Mouse (Mus musculus) heart, postnatal 10 days (tissue): ENCODE measurements around the gene Rbfox3. TPM values are rescaled to one million over a fixed set of nuclear protein-coding genes. Genes with fewer than 3 reads are reported as not detected.

Experiments
- DNase-seq, 2 experiments: peaks; one replicate each; pipeline ENCODE4 v3.0.0; 2021
- intact Hi-C: fragments of 180-260 bp; cut with DNase I; formaldehyde crosslinking; loops from one replicate; pipeline ENCODE4 v1.15.1; 2025
- total RNA-seq, 2 experiments: library from RNA; stranded (reverse); gene quantifications; 2 replicates each; pipeline ENCODE4 v1.2.3; 2021

The Rbfox3 gene
- total RNA-seq, 2 experiments from 2014 or later = 0.36 TPM; not detected in 1

DNA sequence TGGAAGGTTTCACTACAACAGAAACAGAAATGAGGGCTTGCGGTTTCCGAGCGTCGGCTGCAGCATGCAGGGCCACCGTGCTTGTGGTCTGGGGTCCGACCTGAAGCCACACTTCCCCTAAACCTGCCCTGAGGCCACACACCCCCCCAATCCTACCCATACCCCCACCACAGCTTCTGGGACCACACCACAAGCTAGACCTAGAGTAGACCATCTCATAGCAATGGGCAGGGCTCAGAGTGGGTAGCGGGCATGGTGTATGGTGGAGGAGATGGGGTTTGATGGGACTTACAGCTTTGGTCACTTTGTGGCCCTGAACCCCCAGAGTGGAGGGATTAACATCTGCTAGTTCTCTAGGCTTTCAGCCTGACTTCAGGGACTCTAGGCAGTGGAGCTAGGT, 420.2 kb downstream of the Rbfox3 start:
- intact Hi-C loops = loop anchor here (1.0 kb wide), 2 partner anchors 45 to 68 kb away; no protein-coding TSS in a partner anchor
- DNase-seq = no peak

GRCm38 (mm10) chr11:118490566-118491218, 420.7 kb downstream of the Rbfox3 start:
- peak; percentile 86 to 93 for DNase-seq
- intact Hi-C loops = loop anchor here (1.0 kb wide), 2 partner anchors 44 to 67 kb away; no protein-coding TSS in a partner anchor

- intact Hi-C loops = no loop called here
Measured at GRCm38 (mm10) chr11:118488907-118489270, 422.5 kb downstream of the Rbfox3 start.

GRCm38 (mm10) chr11:118488191-118488906, 423.0 kb downstream of the Rbfox3 start:
- DNase-seq = peak in 1 of 2 experiments; percentile 36
- intact Hi-C loops = no loop called here

More at GRCm38 (mm10) chr11:118488907-118489270, 422.5 kb downstream of the Rbfox3 start:
- DNase-seq = no peak

GRCm38 (mm10) chr11:118486881-118487772, 424.3 kb downstream of the Rbfox3 start:
- intact Hi-C loops = no loop called here
- DNase-seq = no peak

DNA sequence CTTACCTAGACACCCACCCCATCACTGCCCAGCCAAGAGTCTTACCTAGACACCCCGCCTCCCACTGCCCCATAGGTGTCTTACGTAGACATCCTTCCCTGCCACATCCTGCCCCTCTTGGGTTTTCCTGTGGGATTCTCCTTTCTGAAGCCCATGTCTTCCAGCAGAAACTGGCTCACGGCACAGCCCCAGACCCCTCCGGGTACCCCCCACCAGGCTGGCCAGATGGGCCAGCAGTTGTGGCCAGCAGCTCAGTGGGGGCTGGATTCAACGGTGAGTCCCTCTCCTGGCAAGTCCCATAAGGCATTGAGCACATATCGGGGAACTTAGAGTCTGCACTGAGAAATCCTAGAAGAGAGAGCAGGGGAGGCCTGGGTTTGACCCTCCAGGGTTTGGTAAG, 425.1 kb downstream of the Rbfox3 start:
- no peak for DNase-seq
- intact Hi-C loops = no loop called here

- DNase-seq = no peak
- intact Hi-C loops = no loop called here
Measured at GRCm38 (mm10) chr11:118485780-118486179, 425.6 kb downstream of the Rbfox3 start.

DNA sequence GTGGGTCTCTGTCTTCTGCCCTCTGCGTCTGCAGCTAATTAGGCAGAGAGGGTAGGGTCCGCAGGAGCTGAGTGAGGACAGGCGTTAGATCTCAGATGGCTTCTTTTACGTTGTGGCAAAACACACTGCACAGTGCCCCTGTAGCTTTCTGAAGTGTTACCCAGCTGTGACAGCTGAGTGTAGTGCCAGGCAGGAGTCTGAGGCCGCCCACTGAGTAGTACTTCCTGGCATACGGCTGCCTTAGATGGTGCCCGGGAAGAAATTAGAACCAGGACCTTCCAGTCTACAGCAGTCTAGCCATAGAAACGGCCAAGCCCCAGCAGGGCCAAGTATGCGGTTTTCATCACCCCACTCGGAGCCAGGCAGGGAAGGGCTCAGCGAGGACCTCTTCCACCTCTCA, 426.1 kb downstream of the Rbfox3 start:
- intact Hi-C loops = no loop called here
- DNase-seq = no peak

DNA sequence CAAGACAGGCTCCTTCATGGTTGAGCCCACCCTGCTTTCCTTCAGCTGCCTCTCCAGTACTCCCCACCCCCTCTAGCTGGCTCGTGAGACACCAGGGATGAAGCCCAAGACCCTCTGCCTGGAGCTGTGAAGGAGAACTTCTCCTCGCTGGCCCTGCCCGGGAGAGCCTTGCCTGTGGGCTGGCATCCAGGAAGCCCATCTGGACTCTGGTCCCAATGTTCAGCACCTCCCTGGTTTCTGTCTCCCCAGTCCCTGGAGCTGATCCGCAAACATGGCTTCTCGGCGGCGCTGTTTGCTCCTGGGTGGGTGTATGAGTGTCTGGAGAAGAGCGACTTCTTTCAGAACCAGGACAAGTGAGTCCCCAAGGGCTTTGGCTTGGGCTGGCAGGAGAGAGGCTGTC, 427.2 kb downstream of the Rbfox3 start:
- DNase-seq = no peak
- intact Hi-C loops = no loop called here

DNA sequence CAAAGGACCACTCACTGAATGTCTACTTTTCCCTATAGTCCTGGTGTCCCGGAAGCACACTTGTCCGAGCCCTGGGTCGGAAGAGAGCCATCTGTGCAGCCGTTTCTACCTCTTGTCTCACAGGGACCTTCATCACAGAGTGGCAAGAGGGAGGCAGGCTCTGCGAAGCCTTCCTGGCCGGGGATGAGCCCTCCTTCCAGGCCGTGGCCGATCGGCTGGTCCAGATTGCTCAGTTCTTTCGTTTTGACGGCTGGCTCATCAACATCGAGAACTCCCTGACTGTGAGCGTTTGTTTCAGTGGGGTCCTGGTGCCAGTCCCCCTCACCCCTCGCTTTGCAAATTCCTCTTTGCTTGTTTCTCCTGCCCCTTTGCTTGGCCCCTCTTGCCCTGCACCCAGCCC, 429.6 kb downstream of the Rbfox3 start:
- intact Hi-C loops = no loop called here
- DNase-seq = no peak

DNA sequence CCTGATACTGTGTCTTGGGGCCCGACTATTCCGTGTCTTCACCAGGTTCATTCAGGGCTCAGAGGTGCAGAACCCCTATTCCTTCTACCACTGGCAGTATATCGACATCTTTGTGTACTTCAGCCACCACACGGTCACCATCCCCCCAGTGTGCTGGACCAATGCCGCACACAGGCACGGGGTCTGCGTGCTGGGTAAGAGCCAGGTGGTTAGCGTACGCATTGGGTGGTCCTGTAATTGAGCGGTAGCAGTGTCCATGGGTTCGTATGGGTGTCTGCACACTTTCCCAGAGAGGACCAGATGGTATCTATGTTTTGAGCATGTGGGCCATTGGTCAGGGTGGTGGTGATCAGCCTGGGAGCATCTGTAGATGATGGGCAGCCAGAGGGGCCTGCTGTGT, 430.2 kb downstream of the Rbfox3 start:
- intact Hi-C loops = no loop called here
- no peak for DNase-seq

- DNase-seq = peak; percentile 33 to 36
- intact Hi-C loops = no loop called here
Measured at GRCm38 (mm10) chr11:118479776-118480175, 431.6 kb downstream of the Rbfox3 start.

DNA sequence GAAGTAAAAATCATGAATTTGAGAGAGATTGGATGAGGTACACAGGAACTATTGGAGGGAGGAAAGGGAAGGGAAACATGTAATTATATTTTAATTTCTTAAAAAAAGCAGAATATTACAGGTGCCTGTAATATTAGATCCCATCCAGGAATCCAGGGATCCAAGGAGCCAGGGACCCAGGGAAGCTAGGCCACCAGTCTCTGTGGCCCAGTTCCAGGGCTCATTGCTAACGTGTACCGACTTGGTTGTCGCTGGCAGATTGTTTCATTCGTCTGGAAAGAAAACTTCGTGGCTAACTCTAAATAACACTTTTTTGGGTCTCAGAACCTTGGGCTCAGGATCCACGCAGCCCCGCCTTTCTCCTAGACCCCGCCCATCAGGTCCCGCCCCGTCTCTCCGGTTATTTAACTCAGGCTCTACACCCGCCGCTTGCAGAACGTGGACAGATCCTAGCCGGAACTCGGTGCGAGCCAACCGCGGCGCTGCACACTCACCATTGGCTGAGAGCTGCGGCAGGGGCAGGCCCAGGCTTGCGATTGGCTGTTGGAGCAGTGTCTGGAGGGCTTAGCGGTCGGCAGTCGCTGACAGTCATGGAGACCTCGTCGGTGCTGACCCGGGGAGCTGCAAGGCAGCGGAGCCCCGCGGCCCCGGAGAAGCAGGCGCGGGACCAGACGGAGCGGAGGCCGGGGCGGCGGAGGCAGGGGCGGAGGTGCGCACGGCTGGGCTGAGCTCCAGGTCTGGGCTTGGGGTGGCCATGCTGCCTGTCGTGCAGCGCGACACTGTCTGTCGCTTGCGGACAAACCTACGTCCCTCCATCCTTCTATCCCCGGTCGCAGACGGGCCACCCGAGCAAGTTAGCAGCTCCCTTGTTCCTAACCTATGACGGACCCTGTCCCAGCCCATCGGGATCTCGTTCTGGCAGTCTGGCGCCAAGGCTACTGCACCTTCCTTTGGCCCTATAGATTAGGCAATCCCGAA, 434.7 kb downstream of the Rbfox3 start, which contains the start of gene Engase:
Gene Engase, plus strand, starts transcription at position 434 of the 978 bp plus-strand sequence.
- intact Hi-C loops = no loop called here
- peak; percentile 98 for DNase-seq

DNA sequence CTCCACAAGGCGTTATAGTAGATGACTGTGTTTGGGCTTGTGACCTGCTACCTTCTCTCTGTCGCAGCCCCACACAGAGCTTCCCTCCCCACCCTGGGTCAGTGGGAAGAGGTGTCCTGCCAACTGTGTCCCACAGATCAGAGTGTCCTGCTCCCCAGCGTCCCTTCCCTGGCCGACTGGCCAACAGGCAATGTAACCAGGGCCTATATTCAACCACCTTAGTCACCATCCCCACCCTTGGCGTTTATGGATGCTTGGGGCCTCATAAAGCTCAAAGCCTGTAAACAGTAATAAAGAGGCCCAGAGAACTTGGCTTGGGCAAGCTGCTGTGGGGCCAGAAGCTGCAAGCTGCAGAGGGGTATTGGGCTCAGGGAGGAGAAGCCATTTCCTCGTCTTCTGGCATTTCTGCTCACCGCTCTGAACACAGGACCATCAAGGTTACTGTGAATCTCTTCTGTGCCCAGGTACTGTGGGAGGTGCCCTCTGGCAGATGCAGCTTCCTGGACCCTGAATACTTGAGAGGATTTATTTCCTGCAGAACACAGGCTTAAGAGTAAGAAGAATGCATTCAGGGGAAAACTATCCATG, 435.8 kb downstream of the Rbfox3 start:
- intact Hi-C loops = no loop called here
- no peak for DNase-seq

GRCm38 (mm10) chr11:118473842-118474500, 437.4 kb downstream of the Rbfox3 start:
- DNase-seq = no peak
- intact Hi-C loops = no loop called here

GRCm38 (mm10) chr11:118473161-118473560, 438.2 kb downstream of the Rbfox3 start:
- intact Hi-C loops = no loop called here
- DNase-seq = no peak

- intact Hi-C loops = no loop called here
Measured at GRCm38 (mm10) chr11:118471676-118472075, 439.7 kb downstream of the Rbfox3 start.

DNA sequence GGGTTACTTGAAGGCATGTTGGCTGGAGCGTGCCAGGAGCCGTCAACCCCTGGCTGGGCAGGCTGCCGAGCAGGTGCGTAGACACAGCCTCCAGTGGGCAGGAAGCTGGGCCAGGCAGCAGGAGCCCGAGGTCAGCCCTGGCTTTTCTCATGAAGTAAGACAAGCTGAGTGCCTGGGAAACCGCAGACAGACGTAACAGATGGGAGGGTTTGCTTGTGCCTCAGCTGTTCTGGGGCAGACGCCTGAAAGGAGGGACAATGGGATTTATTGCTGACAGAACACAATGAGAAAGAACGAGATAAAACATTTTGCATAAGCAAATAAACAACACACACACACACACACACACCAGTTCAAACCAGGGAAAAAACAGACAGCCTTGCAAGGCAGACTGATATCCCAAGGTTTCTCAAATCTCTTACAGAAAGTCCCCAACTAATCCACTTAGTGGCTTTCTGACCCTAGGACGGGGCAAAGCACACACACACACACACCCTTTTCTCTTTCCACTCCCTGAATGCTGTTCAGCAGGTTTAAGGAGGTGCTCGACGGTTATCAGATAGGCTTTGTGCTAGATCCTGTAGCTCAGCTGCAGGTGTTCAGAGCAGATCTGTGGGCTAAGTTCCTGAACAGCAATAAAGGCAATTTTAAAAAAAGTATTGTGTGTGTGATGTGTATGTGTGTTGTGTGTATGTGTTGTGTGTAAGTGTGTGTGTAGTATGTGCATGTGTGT, 441.0 kb downstream of the Rbfox3 start:
- intact Hi-C loops = no loop called here
- peak in 1 of 2 experiments; percentile 29 for DNase-seq

More at GRCm38 (mm10) chr11:118471676-118472075, 439.7 kb downstream of the Rbfox3 start:
- DNase-seq = no peak
